Mouse (Mus musculus): ENCODE results near the gene Tmc7.

GRCm38 (mm10) chr7:118499784-118500435 lies 84.6 kb downstream of the Tmc7 start:
- TF ChIP-seq CTCF (IDR thresholded peaks at IDR 0.05; ENCODE audit: low read depth) (no peak), EP300 (IDR thresholded peaks at IDR 0.05; ENCODE audit: low read depth) (no peak)
